Mouse (Mus musculus) yolk sac, embryonic 10.5 days (tissue): ENCODE measurements at regions not wholly inside any gene's neighbourhood (a gene's known extent, or its start where the extent isn't known, plus 50 kb on each side); places are given as distances from the start of the nearest gene placed in this dataset.

Source experiments
- DNase-seq: peaks from one replicate; pipeline ENCODE4 v3.0.0-alpha.2; 2017; ENCODE audit warnings: low spot score

DNA sequence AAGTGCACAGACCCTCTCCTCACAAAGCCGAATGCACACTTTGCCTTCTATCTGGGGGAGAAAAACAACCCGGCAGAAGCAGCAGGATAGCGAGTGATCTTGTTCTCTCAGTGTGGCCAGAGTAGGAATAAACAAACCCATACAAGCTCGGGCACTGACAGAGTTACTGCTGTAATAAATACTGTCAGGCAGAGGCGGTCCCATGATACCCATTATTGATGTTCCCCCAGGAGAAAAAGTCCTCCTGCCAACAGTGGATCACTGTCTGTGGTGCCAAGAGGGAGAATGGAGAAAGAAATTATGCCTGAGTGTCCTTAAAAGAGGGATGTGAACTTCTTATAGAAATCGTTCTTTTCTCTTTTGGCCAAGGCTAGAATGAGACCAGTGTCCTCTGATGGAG, 200.2 kb downstream of the Adra2a start:
- no peak for DNase-seq

DNA sequence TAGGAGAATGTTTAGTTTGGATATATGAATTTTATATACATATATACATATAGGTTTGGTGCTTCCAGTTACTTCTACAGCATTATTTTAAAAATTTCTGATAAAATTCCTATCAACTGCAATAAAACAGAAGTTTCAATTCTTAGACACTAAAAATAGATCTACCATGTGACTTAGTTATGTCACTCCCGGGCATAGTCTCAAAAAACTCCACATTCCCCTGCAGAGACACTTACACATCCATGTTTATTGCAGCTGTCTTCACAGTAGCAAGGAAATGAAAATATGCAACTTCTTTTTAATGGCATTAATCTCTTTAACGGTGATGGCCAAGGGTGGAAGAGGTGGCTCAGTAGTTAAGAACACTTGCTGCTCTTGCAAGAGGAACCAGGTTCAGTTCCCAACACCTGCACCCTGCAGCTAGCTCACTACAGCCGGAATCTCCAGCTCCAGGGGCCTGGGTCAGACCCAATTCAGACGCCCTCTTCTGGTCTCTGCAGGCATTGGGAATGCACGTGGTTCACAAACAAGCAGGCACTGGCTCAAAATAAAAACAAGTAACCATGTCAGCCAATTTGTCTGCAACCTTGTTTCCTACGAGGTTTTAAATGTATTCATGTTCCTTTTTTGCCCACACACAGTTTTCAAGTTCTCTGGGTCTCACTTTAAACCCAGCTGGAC, 204.4 kb downstream of the Adra2a start:
- no peak for DNase-seq

DNA sequence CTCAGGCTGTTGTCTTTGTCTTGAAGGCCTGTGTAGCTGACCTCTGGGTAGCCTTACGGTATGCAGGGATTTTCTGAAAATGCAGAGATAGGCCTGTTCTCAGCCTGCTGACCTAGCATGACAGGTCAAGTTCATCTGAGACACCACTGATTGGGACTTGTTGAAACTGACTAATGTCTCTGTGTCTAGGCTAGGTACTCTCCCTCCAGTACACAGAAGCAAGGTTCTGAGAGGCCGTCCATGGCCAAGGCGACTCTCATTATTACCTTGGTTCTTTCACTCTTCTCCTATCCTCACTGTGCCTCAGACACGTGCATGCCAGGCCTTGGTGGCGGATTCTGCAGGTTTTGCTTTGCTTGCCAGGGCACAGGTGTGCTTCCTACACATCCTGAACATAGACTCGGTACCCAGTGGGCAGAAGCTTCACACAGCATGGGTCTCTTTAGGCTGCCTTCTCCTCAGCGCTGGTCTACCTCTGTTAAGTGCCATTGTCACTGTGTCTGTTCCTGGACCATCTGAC, 208.3 kb downstream of the Adra2a start:
- DNase-seq, result no peak

DNA sequence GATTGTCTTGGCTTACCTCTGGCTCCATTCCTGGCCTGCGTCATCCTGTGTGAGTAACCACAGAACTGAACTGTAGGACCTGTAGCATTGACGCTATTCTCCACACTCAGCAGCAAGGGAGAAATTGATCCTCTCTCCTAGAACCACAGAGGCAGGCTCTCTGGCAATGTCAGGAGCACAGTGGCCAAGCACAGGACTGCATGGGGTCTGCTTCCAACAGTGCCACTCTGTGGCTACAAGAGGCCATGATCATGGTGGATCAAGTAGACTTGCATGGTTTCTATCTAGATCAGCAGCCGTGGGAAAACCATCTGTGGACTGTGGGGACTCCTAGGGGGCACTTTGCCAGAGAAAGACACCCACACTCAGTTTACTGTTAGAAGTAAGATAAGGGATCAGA, 213.9 kb downstream of the Adra2a start:
- DNase-seq, result no peak

DNA sequence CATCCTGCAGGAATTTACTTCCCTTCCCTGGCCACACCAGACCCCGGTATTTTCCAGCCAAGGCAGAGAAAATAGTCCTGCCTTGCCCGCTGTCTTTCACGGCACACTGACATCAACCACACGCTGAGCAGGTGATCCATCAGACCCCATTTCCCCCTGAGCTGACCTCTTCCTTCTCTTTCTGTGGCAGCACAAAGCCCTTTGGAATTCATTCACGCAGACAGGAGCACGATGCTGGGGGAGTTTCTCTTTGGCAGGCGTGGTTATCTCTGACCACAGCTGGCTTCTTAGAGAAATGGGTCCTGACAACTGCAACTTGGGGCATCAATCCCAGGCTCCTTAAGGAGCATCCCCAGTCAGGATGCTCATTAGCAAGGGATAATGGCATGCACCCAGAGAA, 215.2 kb downstream of the Adra2a start:
- DNase-seq, result no peak

DNA sequence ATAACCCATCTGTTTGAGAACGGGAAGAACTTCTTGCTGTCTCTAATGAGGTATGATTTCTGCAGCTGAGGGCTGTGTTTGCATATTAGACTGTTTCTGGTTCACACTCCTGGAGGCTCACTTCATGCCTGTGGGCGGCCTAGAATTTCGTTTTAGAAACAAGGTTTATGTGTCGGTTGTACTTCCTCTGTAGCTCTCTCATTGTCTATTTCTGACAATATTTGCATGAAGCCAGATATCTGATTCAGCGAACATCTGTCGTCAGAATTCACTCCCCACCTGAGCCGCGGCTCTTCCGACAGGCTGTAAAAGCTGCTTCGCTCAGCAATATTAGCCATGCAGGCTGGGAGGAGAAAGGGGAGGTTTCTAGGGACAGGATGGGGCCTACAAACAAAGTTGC, 233.4 kb downstream of the Adra2a start:
- DNase-seq, result no peak

DNA sequence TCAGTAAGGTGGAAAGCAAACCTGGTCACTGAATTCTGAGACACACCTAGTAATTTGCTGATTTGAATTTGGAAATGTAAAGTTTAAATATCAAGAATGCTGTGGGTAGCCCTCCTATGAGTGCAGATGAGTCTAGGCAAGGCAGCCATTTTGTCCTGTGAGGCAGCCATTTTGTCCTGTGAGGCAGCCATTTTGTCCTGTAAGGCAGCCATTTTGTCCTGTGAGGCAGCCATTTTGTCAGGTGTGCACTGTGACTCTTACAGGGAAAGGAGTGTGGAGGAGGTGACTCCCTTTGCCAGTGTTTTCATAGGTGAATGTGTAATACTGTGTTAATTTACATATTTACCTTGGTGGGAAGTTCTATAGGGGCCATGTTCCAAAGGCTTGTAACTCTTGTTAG, 241.5 kb downstream of the Adra2a start:
- no peak for DNase-seq

DNA sequence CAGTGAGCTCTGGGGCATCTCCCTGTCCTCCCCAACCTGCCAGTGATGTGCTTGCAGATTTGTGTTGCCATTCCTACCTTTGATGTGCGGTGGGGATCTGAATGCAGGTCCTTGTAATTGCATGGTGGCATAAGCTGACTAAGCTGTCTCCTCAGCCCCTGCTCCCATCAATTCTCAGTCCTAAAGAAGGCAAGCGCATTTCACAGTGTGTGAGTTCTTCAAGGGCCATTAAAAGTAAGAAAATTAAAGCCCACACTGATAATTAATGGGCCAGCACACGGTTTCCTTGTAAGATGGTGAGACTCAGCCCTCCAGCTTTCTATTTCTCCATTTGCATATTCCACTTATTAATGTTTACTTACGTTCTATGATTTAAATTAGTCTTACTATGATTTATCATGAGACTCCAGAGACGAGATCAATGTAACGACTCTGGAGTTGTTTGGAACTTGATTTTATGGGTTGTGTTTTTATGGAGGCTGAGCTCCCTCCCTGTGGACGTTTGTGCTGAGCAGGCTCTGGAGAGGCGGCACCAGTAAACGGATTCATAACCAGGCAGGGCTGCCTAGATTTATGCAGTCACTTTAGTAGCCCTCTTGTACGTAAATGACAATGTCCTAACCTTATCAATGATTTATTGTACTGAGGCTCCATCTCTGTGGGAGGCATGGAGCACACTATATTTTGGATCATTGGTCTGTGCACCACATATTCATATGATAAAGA, 253.9 kb downstream of the Adra2a start:
- DNase-seq, result no peak

DNA sequence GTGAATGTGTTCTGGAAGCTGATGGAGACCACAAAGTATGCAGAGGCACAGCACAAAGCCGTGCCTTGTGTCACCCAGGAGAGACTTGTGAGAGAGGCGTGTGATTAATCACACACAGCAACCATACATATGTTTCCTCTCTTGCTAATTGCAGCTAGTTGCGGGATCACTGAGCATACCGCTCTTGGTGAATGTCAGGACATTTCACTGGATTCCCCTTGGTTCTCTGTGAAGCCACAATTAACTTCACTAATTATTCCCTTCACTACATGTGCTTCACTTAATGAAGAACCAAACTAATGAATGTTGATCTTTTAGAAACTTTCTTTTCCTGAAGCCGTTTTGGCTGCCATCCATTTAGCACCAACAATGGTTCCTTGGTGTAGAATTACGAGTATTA, 267.3 kb downstream of the Adra2a start:
- no peak for DNase-seq

DNA sequence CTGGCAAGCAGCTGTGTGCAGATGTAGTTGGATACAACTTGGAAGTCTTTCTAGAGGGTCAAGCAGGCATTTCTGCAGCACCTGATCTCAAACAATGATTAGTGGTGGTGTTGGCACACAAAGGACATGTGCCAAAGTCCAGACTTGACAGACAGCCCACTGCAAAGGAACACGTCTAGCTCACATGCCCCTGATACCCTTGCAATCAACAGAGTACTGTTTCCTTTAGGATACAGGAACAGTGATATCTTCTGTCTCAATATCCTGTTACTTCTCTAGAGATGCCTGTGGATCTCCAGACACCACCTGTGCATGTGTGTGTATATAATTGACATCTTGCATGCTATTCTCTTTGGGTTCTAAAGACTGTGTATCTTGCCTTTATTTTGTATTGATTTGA, 267.8 kb downstream of the Adra2a start:
- no peak for DNase-seq

DNA sequence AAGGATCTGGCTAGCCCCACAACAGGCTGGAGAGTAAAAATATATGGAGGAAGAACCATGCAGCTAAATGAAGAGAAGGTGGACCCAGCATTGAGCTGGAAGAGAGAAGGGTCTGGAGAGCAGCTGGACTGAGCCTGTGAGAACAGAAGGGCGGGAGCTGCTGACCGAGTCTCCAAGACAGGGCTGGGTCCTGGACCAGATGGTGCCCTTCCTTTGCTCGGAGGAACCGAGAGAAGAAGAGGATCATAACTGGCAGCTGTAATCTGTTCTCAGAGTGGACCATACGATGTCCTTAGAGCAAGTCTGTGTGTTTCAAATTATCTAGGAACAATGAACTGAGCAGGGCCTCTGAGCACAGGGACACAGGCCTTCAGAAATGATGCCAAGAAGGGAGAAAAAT, 279.3 kb downstream of the Adra2a start:
- no peak for DNase-seq

DNA sequence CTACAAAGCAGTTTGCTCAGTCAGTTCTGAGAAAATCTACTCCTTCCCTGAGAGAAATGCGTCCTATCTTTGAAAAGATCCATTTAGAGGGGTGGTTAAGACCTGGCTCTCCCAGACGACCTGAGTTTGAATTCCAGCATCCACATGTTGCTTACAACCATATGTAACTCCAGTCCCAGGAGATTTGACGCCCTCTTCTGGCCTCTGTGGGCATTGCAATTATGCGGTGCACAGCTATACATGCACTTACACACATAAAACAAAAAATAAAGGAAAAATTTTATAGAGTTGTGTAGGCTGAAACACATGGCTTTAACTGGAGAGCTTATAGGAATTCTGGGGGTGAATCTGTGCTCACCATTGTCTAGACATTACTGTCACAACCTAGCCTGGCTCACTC, 281.0 kb downstream of the Adra2a start:
- no peak for DNase-seq

DNA sequence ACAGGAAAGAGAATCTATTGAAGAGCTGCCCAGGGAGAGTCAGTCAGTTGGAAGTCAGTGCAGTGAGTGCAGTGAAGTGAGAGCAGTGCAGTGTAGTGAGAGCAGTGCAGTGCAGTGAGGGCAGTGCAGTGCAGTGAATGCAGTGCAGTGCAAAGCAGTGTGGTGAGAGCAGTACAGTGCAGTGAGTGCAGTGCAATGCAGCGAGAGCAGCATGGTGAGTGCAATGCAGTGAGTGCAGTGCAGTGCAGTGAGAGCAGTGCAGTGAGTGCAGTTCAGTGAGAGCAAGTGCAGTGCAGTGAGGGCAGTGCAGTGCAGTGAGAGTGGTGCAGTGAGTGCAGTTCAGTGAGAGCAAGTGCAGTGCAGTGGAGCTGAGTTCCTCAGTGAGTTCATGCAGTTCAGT, 288.2 kb downstream of the Adra2a start:
- no peak for DNase-seq

DNA sequence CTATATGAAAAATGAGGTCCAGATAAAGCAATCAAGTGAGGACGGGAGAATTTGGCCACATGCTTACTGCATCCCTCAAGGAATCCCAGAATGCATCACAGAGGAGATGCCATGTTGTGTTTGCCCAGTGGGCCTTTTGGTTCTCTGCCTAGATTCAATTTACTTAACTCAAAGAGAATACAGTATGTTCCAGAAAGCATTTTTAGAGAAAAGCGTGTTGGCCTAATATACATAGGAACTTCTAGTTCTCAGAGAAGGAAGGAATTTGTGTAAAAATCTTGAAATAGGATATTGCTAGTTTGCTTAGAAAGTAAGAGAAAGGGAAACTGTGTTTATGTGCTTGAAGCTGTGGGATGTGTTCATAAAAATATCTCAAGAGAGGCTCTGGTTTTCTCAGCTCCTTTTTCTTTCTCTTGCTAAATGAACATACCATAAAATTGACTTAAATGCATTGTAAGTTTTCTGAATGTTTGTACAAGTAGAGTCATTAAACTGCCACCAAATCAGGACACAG, 296.9 kb downstream of the Adra2a start:
- DNase-seq, result no peak

DNA sequence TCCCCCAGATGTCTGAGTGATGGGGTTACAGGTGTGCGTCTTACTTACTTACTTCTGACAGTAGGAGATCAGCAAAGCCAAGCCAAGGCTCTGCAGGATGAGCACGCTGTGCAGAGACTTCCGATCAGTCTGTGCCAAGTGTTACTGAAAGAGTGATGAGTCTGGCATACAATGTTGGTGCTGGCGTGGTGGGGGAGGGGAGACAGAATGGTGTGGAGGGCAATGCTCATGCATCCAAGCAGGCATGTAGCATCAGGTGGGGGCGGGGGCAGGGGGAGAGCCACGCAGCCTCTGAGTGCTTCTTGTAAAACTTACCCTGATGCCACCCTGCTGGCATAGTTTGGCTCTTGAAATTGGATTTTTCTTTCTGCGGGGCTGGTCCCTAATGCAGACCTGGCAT, 315.8 kb downstream of the Adra2a start:
- no peak for DNase-seq

DNA sequence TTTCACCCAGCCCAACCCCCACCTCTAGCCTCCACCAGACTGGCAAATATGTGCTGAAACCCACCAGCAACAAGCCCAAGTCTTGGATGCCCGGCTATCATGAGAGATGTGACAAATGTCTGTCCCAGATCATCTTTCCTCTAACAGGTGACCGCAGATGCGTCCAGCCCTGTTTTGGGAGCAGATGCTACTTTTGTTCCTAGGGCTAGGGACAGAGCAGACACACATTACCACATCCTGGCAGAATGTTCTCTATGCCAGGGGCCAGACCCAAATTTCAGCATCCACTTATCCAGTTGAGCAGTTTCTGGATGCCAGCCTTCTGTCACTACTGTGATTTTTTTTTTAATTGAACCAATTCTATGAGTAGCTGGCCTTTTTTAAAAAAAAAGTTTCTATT, 316.7 kb downstream of the Adra2a start:
- no peak for DNase-seq

DNA sequence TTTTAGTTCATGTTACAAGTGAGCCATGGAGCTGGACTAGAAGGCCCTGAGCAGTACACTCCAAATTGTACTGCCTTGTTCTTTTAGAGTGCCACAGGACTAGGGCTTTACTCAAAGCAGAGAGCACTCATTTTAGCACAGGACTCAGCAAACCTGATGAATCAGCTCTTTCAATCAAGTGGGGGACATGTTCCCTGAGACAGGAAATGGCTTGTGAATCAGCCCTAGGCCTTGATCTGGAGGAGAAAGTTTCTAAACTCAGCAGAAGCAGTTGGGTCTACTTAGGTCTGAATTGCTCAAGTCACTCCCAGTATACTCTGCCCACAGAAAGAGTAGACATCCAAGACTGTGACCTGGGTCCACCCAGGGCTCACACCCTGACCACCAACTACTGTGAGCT, 341.1 kb downstream of the Adra2a start:
- no peak for DNase-seq

DNA sequence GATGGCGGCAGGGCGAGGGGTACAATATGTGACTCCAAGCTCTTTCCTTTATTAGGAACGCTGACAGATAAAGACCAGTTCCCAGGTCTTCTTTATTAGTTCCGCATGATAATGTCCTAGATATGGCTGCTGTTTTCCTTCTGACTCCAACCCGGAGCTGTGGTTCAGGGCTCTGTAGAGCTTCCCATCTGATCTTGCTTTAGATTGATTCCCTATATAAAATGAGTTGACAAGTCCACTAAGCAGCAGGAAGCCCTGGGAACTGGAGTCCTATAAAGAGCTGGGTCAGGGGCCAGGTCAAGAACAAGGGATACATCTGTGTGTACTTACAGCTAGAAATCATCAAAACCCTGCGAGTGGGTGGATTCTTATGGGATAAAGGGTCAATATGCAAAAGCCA, 347.5 kb downstream of the Adra2a start:
- peak; percentile 2 for DNase-seq

DNA sequence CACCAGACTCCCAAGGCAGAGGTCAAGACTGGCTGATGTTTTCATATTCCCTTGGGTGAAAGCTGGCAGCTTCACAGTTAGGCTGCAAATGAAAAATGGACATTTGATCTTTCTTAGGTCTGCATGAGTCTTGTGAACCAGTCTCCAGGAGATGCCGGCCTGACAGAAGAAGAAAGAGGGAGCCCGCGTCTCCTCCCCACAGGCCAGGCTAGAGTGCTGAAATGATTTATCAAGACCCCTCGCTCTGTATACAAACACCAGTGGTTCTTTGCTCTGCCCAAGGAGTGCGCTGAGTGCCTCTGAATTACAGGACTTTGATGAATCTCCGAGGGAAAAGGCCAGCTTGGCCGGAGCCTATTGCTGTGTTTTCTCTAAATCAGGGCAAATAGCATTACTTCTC, 355.7 kb downstream of the Adra2a start:
- DNase-seq, result peak; percentile 2

DNA sequence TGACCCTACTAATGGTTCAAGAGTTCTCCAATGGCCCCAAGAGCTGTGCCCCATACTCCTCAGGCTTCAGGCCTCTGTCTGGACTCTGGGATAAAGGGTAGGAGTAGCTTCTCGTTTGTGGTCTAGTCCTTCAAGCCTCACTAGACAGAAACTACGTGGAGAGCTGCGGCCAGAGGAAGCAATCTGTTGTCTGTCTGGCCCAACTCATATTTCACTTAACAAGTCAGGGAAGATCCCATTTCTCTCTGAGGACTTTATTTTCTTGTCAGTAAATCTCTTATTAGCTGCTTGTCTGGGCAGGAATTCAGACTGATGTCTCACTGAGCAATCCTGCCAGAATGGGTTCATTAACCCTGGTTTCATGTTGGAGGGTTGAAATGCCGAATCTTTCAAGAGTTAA, 364.0 kb downstream of the Adra2a start:
- DNase-seq, result no peak

DNA sequence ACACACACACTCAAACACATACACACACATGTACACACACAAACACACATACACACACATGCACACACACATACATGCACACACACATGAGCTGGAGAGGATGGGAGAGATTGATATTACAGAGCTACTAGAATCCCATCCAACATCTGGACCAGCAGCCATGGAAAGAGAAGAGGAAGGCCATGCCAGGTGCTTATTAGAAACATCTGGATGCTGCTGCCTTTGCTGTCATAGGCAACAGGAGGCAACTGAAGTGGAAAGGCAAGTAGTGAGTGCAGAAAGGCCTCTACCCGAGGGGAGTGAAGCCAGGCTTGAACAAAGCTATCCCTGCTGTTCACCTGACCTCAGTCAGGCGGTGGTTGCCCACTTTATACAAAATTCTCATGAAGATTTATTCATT, 385.1 kb downstream of the Adra2a start:
- DNase-seq, result no peak

DNA sequence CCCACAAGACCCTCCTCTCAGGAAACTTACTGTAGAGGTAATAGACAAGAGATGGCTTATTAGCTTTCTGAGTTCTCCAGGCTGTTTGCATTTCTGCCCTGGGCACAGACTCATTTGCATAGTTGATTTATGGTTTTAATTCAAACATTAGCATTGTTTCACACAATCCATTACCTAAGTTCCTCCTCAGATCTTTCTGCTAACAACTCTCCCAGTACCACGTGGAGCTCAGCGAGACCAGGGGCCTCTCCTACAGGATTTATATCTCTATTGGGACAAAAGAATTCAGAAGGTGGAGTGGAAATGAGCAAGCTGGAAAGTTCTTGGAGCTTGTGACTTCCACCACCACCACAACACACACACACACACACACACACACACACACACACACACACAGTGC, 396.8 kb downstream of the Adra2a start:
- no peak for DNase-seq

DNA sequence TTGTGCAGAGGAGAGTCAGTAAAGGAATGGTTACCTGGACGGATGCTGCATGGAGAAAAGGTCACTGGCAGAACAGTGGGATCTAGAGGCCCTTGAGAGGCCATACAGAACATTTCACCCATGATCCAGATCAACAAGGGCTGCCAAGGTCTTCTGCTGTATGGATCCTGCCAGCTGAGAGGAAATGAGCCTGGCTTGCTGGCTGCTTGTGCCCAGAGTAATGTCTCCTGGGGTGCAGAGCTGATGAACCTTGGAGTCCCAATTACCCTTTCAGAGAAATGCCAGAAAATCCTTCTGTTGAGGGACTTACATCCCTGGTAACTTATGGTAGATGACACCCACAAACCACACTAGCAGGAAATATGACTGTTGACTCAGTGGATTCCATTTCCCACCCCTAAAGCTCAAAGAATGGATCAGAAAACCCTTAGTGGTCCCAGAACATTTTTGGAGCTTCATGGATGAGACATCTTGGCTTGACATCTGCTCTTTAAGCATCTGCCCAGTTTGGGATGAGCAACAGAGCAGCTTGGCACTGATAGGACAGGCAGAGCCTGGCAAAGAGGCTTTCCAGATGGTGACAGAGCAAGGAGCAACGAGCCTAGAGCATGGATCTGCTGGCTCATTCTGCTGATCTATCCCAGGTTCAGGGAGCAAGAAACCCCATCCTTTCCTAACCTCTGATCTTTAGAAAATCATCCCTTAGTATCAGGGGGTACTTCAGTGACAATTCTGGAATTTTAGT, 416.6 kb downstream of the Adra2a start:
- DNase-seq, result no peak
